12 mouse cellular contexts compared by ENCODE assay signal in genomic region chr2:18066436-18066835, GRCm38 (mm10). TPM values are rescaled to one million over a fixed set of nuclear protein-coding genes. Genes with fewer than 3 reads are reported as not detected.
DNase-seq lines count a peak whose midpoint lies in the region; ATAC-seq and TF ChIP-seq lines count a peak whose summit lies in the region.
"Had no signal": no experiment of that assay in that cellular context is flagged by ENCODE, and none has a peak within 500 bp of the region (broad histone marks: within the 10 kb centered on the region; RNA-seq: fewer than 3 reads in every experiment).

No protein-coding gene starts in this region.

- peaks cover 29% of the 10 kb centered on the region for H3K36me3 ChIP-seq in hindbrain, embryonic 10.5 days
- peaks cover 4% of the 10 kb centered on the region; the same call in 1 of the 2 replicates for H3K36me3 ChIP-seq in hindbrain, embryonic 16.5 days (ENCODE audit: control insufficient read depth, insufficient read depth, low read length)
- peaks cover 7% of the 10 kb centered on the region; the same call in 1 of the 2 replicates for H3K36me3 ChIP-seq in stomach, embryonic 14.5 days (ENCODE audit: control insufficient read depth, insufficient read depth, low read length)
- no peaks in the 10 kb centered on the region for H3K36me3 ChIP-seq in stomach, postnatal 0 days (ENCODE audit: control insufficient read depth, insufficient read depth, low read length)
- H3K36me3 ChIP-seq in hindbrain, embryonic 15.5 days = no peaks in the 10 kb centered on the region
- H3K36me3 ChIP-seq in stomach, embryonic 16.5 days (ENCODE audit: control insufficient read depth, insufficient read depth, low read length) = no peaks in the 10 kb centered on the region; the same call in 1 of the 2 replicates

- H3K27ac ChIP-seq in hindbrain, embryonic 10.5 days = peak overlapping the region; percentile 100; the same call in 1 of the 2 replicates
- no peak overlapping the region for H3K27ac ChIP-seq in hindbrain, embryonic 16.5 days (ENCODE audit: low read depth, low read length)
- H3K27ac ChIP-seq in stomach, embryonic 14.5 days (ENCODE audit: low read length) = no peak overlapping the region
- no peak overlapping the region for H3K27ac ChIP-seq in stomach, postnatal 0 days (replicated peaks)
- no peak overlapping the region for H3K27ac ChIP-seq in hindbrain, embryonic 15.5 days (replicated peaks)
- no peak overlapping the region for H3K27ac ChIP-seq in stomach, embryonic 16.5 days (ENCODE audit: low read length)

- H3K4me3 ChIP-seq in hindbrain, embryonic 10.5 days = peak overlapping the region; percentile 92
- no peak overlapping the region for H3K4me3 ChIP-seq in hindbrain, embryonic 16.5 days (ENCODE audit: low read length)
- peak overlapping the region; percentile 79; the same call in 1 of the 2 replicates for H3K4me3 ChIP-seq in stomach, embryonic 14.5 days (ENCODE audit: low read depth, low read length)
- no peak overlapping the region for H3K4me3 ChIP-seq in stomach, postnatal 0 days (ENCODE audit: low read depth, low read length)
- H3K4me3 ChIP-seq in hindbrain, embryonic 15.5 days = no peak overlapping the region
- H3K4me3 ChIP-seq in stomach, embryonic 16.5 days (replicated peaks; ENCODE audit: low read length) = no peak overlapping the region

- peaks cover 44% of the 10 kb centered on the region for H3K4me1 ChIP-seq in hindbrain, embryonic 10.5 days (replicated peaks)
- peaks cover 8% of the 10 kb centered on the region for H3K4me1 ChIP-seq in hindbrain, embryonic 16.5 days (ENCODE audit: control insufficient read depth, insufficient read depth, low read depth, low read length)
- H3K4me1 ChIP-seq in stomach, embryonic 14.5 days (ENCODE audit: control insufficient read depth, insufficient read depth, low read length) = peaks cover 6% of the 10 kb centered on the region; the same call in 1 of the 2 replicates
- peaks cover 3% of the 10 kb centered on the region; the same call in 1 of the 2 replicates for H3K4me1 ChIP-seq in stomach, postnatal 0 days (replicated peaks; ENCODE audit: control insufficient read depth, insufficient read depth)
- H3K4me1 ChIP-seq in hindbrain, embryonic 15.5 days (replicated peaks) = peaks cover 16% of the 10 kb centered on the region
- H3K4me1 ChIP-seq in stomach, embryonic 16.5 days (ENCODE audit: control insufficient read depth, insufficient read depth, low read length) = peaks cover 11% of the 10 kb centered on the region

- TF ChIP-seq EP300 in stomach, postnatal 0 days (optimal IDR thresholded peaks at IDR 0.05) = no peak

- ATAC-seq in hindbrain, embryonic 16.5 days = no peak
- no peak for ATAC-seq in stomach, embryonic 14.5 days (ENCODE audit: insufficient number of reproducible peaks, insufficient read depth, low FRiP score, low read depth)
- ATAC-seq in stomach, postnatal 0 days (ENCODE audit: low FRiP score, low TSS enrichment) = no peak
- ATAC-seq in hindbrain, embryonic 15.5 days (ENCODE audit: low FRiP score, low read depth) = no peak
- no peak for ATAC-seq in stomach, embryonic 16.5 days (ENCODE audit: insufficient read depth, low FRiP score)
- ATAC-seq: inflammation-experienced regulatory T-cells, adult 6 months; lung, postnatal 0 days had no signal

- H3K27me3 ChIP-seq in hindbrain, embryonic 10.5 days (ENCODE audit: insufficient read depth, poor library complexity, severe bottlenecking) = no peaks in the 10 kb centered on the region
- no peaks in the 10 kb centered on the region for H3K27me3 ChIP-seq in hindbrain, embryonic 16.5 days (replicated peaks; ENCODE audit: control insufficient read depth, insufficient read depth, low read length)
- H3K27me3 ChIP-seq in stomach, embryonic 14.5 days (ENCODE audit: control insufficient read depth, insufficient read depth, low read length) = no peaks in the 10 kb centered on the region
- H3K27me3 ChIP-seq in stomach, postnatal 0 days (ENCODE audit: control insufficient read depth, insufficient read depth, low read length) = no peaks in the 10 kb centered on the region
- no peaks in the 10 kb centered on the region for H3K27me3 ChIP-seq in hindbrain, embryonic 15.5 days
- H3K27me3 ChIP-seq in stomach, embryonic 16.5 days (ENCODE audit: control insufficient read depth, insufficient read depth, low read length) = no peaks in the 10 kb centered on the region

- no peak for TF ChIP-seq CTCF in stomach, postnatal 0 days (IDR thresholded peaks at IDR 0.05; ENCODE audit: low read depth)

- H3K9ac ChIP-seq in hindbrain, embryonic 16.5 days (ENCODE audit: low read depth, low read length) = no peak overlapping the region
- no peak overlapping the region for H3K9ac ChIP-seq in stomach, embryonic 14.5 days (replicated peaks; ENCODE audit: low read depth, low read length)
- no peak overlapping the region for H3K9ac ChIP-seq in stomach, postnatal 0 days (ENCODE audit: low read length)
- H3K9ac ChIP-seq in hindbrain, embryonic 15.5 days = no peak overlapping the region
- no peak overlapping the region for H3K9ac ChIP-seq in stomach, embryonic 16.5 days (ENCODE audit: low read length)

- H3K9me3 ChIP-seq in hindbrain, embryonic 10.5 days = no peaks in the 10 kb centered on the region
- H3K9me3 ChIP-seq in hindbrain, embryonic 16.5 days (ENCODE audit: control insufficient read depth, low read length) = no peaks in the 10 kb centered on the region
- no peaks in the 10 kb centered on the region for H3K9me3 ChIP-seq in stomach, embryonic 14.5 days (ENCODE audit: control insufficient read depth, low read depth, low read length)
- H3K9me3 ChIP-seq in stomach, postnatal 0 days (ENCODE audit: control insufficient read depth, low read length) = no peaks in the 10 kb centered on the region
- no peaks in the 10 kb centered on the region for H3K9me3 ChIP-seq in hindbrain, embryonic 15.5 days
- no peaks in the 10 kb centered on the region for H3K9me3 ChIP-seq in stomach, embryonic 16.5 days (replicated peaks; ENCODE audit: control insufficient read depth, low read length)

- no peak overlapping the region for H3K4me2 ChIP-seq in hindbrain, embryonic 16.5 days (ENCODE audit: low read length)
- peak overlapping the region; percentile 91 for H3K4me2 ChIP-seq in stomach, embryonic 14.5 days (replicated peaks; ENCODE audit: low read depth, low read length)
- no peak overlapping the region for H3K4me2 ChIP-seq in stomach, postnatal 0 days (replicated peaks; ENCODE audit: low read depth)
- peak overlapping the region; percentile 90 for H3K4me2 ChIP-seq in hindbrain, embryonic 15.5 days
- H3K4me2 ChIP-seq in stomach, embryonic 16.5 days (ENCODE audit: low read depth, low read length) = peak overlapping the region; percentile 85; the same call in 1 of the 2 replicates

- no peak for DNase-seq in hindbrain, embryonic 10.5 days (ENCODE audit: low spot score)
- no peak for DNase-seq in stomach, postnatal 0 days (ENCODE audit: low spot score)
- DNase-seq in left cerebral cortex, postnatal 10 days (ENCODE audit: extremely low spot score in 1 of 2, low spot score in 2 of 2) = no peak
- DNase-seq in urinary bladder, postnatal 36 days (ENCODE audit: low spot score in 2 of 2) = no peak
- DNase-seq: right cerebral cortex, adult 18-20 months; thymus, postnatal 14 days had no signal

- intact Hi-C loops in left cerebral cortex, postnatal 10 days (cut with DNase I) = no loop called here

RNA-seq across cellular contexts. Expression of gene Mllt10, which starts 11.4 kb away (rescaled TPM):
- 65.0 and 66.0 TPM in 2 replicates for polyA plus RNA-seq in hindbrain, embryonic 10.5 days (2016; fragmentation: Nextera tagmentation; extraction: Ambion mirVana)
- 37.5 and 42.9 TPM in 2 replicates for polyA plus RNA-seq in hindbrain, embryonic 16.5 days (2015; fragmentation: Nextera tagmentation; extraction: Ambion mirVana)
- polyA plus RNA-seq in stomach, embryonic 14.5 days (2014; fragmentation: Nextera tagmentation; extraction: Ambion mirVana) = 45.0 and 56.9 TPM in 2 replicates
- polyA plus RNA-seq in stomach, postnatal 0 days (2015; fragmentation: Nextera tagmentation; extraction: Ambion mirVana) = 25.9 and 27.4 TPM in 2 replicates
- polyA plus RNA-seq in hindbrain, embryonic 15.5 days (2015; fragmentation: Nextera tagmentation; extraction: Ambion mirVana) = 45.6 and 50.0 TPM in 2 replicates
- 39.1 and 50.0 TPM in 2 replicates for polyA plus RNA-seq in stomach, embryonic 16.5 days (2015; fragmentation: Nextera tagmentation; extraction: Ambion mirVana)
- 10 to 100 TPM; 40.2 to 41.9 TPM for total RNA-seq in left cerebral cortex, postnatal 10 days (2021)

RNA-seq across cellular contexts. Expression of gene Skida1, which starts 17.6 kb away (rescaled TPM):
- polyA plus RNA-seq in hindbrain, embryonic 10.5 days (2016; fragmentation: Nextera tagmentation; extraction: Ambion mirVana) = 19.3 and 21.9 TPM in 2 replicates
- polyA plus RNA-seq in hindbrain, embryonic 16.5 days (2015; fragmentation: Nextera tagmentation; extraction: Ambion mirVana) = 4.4 and 5.8 TPM in 2 replicates
- 4.4 and 5.0 TPM in 2 replicates for polyA plus RNA-seq in stomach, embryonic 14.5 days (2014; fragmentation: Nextera tagmentation; extraction: Ambion mirVana)
- polyA plus RNA-seq in stomach, postnatal 0 days (2015; fragmentation: Nextera tagmentation; extraction: Ambion mirVana) = 1.5 and 1.9 TPM in 2 replicates
- polyA plus RNA-seq in hindbrain, embryonic 15.5 days (2015; fragmentation: Nextera tagmentation; extraction: Ambion mirVana) = 6.5 and 7.1 TPM in 2 replicates
- 3.6 TPM in 2 replicates for polyA plus RNA-seq in stomach, embryonic 16.5 days (2015; fragmentation: Nextera tagmentation; extraction: Ambion mirVana)
- 1 to 10 TPM; 6.7 to 8.2 TPM for total RNA-seq in left cerebral cortex, postnatal 10 days (2021)

RNA-seq across cellular contexts. Expression of gene A930004D18Rik, which starts 28.9 kb away (rescaled TPM):
- polyA plus RNA-seq in hindbrain, embryonic 10.5 days (2016; fragmentation: Nextera tagmentation; extraction: Ambion mirVana) = 17.5 and 22.5 TPM in 2 replicates
- polyA plus RNA-seq in hindbrain, embryonic 16.5 days (2015; fragmentation: Nextera tagmentation; extraction: Ambion mirVana) = 6.1 and 8.2 TPM in 2 replicates
- polyA plus RNA-seq in stomach, embryonic 14.5 days (2014; fragmentation: Nextera tagmentation; extraction: Ambion mirVana) = 9.9 and 11.0 TPM in 2 replicates
- polyA plus RNA-seq in stomach, postnatal 0 days (2015; fragmentation: Nextera tagmentation; extraction: Ambion mirVana) = 7.5 and 9.4 TPM in 2 replicates
- 10.8 and 11.1 TPM in 2 replicates for polyA plus RNA-seq in hindbrain, embryonic 15.5 days (2015; fragmentation: Nextera tagmentation; extraction: Ambion mirVana)
- 10.5 and 11.1 TPM in 2 replicates for polyA plus RNA-seq in stomach, embryonic 16.5 days (2015; fragmentation: Nextera tagmentation; extraction: Ambion mirVana)
- 1 to 10 TPM; 2.5 to 2.7 TPM for total RNA-seq in left cerebral cortex, postnatal 10 days (2021)

Comparison
In these comparisons a context has a peak if more than half of its experiments do, and no peak if none do; other contexts are left out.
1. H3K4me3 ChIP-seq: peak in hindbrain, embryonic 10.5 days (single experiment) and stomach, embryonic 14.5 days (single experiment); none in hindbrain, embryonic 16.5 days (single experiment), stomach, postnatal 0 days (single experiment), hindbrain, embryonic 15.5 days (single experiment) and stomach, embryonic 16.5 days (single experiment).
2. H3K4me2 ChIP-seq: peak in stomach, embryonic 14.5 days (single experiment), hindbrain, embryonic 15.5 days (single experiment) and stomach, embryonic 16.5 days (single experiment); none in hindbrain, embryonic 16.5 days (single experiment) and stomach, postnatal 0 days (single experiment).